Mouse (Mus musculus): Measurements from ENCODE around the gene Kcnj11. TPM values are rescaled to one million over a fixed set of nuclear protein-coding genes. Genes with fewer than 3 reads are reported as not detected.

The Kcnj11 gene
- 10 to 100 TPM; 82.8 to 85.0 TPM for total RNA-seq (2021)
- long read RNA-seq, experiment 1, transcript Kcnj11-205 (1 exons, 3,142 nt) = major isoform, 69 of 79 reads
- long read RNA-seq, experiment 1, transcript Kcnj11-201 (2 exons, 917 nt) = minor isoform, 9 of 79 reads
- long read RNA-seq, experiment 1, partial matches to known transcripts = 0 of 79 reads
- long read RNA-seq, experiment 1, other reads (novel, unspliced or antisense) = 0 of 79 reads
- long read RNA-seq, experiment 2, transcript Kcnj11-202 (2 exons, 494 nt) = minor isoform, 6 of 66 reads
- long read RNA-seq, experiment 2, transcript Kcnj11-205 (1 exons, 3,142 nt) = major isoform, 57 of 66 reads
- long read RNA-seq, experiment 2, partial matches to known transcripts = 0 of 66 reads
- long read RNA-seq, experiment 2, other reads (novel, unspliced or antisense) = 1 of 66 reads

- intact Hi-C loops (cut with DNase I) = no loop called here
- peak; percentile 80 to 87 for DNase-seq
These were observed at the start of gene Kcnj11 for GRCm38 (mm10) chr7:46100563-46100962. Gene Kcnj11 (minus strand): TSS chr7:46100764.

- intact Hi-C loops (cut with DNase I) = no loop called here
- DNase-seq = no peak
These were observed 46.9 kb upstream of the Kcnj11 start for GRCm38 (mm10) chr7:46147417-46147816.

DNA sequence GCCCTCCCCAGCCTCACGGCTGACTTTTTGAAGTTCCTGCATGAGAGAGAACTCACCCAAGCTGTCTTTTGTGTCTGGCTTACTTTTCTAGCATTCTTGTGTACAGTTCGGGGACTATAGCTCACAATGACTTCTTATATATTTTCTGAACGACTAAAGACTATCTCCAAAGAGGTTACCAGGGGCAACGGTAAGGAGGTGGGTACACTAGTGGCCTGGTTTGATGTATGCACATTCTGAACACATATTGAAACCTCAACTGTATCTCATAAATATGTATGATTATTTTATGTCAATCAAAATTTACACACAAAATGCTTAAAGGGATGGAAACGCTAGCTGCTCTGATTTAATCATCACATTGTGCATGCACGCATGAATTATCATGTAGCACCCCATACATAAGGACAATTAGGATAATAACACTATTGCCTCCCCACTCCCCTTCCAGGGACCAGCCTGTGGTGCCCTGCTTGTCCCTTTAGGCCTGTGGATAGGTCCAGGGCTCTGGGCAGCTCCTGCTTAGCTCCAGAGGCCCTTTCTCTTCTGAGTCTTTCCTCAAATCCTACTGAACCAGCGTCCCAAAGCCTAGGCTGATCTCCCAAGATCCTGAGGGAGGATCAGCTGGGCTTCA lies 46.2 kb upstream of the Kcnj11 start:
- intact Hi-C loops (cut with DNase I) = no loop called here
- DNase-seq = no peak

GRCm38 (mm10) chr7:46144061-46144460 lies 43.5 kb upstream of the Kcnj11 start:
- DNase-seq = no peak
- intact Hi-C loops (cut with DNase I) = no loop called here

GRCm38 (mm10) chr7:46138329-46138930 lies 37.9 kb upstream of the Kcnj11 start:
- intact Hi-C loops (cut with DNase I) = no loop called here
- DNase-seq = no peak

GRCm38 (mm10) chr7:46133858-46134257 lies 33.3 kb upstream of the Kcnj11 start:
- DNase-seq = peak; percentile 24 to 50
- intact Hi-C loops (cut with DNase I) = no loop called here

DNA sequence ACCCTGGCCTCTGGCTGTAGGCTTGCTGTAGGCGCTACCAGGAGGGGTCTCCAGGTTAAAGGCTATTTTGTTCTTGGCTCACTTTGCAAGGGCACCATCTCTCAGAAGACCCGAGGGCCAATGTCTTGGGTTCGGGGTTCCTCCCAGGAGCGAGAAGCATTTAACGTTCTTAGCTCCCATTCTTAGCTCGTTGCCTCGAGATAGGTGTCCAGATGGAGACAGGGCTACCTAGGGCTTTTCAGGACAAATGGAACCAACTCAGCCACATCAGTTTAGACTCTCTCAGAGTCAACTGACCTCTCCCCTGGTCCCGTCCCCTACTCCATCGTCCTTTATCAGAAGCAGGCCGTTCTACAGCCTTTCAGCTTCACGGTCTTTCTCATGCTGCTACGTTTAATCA lies 31.7 kb upstream of the Kcnj11 start:
- no peak for DNase-seq
- intact Hi-C loops (cut with DNase I) = no loop called here

DNA sequence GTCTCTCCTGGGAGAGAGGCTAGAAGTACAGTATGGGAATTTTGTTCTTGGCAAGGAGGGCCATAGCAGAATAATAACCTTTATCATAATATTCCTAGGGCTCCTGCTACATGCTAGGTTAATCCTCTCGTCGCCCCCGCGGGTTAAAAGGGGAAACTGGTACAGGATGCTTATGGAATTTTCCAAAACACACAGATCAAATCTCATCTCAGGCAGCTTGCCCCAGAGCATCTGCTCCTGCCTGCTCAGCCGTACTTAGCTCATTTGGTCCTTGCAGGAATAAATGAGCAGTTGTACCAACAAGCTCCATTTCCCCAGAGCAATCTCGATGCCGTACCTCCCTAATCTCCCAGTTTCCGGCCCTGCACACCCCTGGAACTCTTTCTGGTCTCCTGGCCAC lies 31.2 kb upstream of the Kcnj11 start:
- DNase-seq = no peak
- intact Hi-C loops (cut with DNase I) = no loop called here

DNA sequence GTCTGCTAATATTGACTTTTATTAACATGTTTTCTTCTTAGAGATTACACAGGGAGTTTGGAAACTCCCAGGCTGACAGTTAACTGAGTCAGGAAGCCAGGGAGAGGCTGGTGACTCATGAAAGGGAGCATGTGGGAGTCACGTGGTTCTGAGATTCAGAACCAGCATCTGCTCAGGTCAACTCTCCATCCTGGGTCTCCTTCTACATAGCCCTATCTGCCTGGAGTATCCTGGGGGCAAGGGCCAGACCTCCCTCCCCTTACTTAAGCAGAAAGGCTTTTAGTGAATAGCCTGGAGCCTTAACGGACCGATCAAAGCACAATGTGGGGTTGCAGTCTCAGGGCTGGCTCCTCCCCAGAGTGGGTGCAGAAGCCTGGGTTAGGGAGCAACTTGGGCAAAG lies 30.7 kb upstream of the Kcnj11 start:
- DNase-seq = no peak
- intact Hi-C loops (cut with DNase I) = no loop called here

- no peak for DNase-seq
- intact Hi-C loops (cut with DNase I) = no loop called here
These were observed 30.2 kb upstream of the Kcnj11 start for GRCm38 (mm10) chr7:46130723-46131122.

DNA sequence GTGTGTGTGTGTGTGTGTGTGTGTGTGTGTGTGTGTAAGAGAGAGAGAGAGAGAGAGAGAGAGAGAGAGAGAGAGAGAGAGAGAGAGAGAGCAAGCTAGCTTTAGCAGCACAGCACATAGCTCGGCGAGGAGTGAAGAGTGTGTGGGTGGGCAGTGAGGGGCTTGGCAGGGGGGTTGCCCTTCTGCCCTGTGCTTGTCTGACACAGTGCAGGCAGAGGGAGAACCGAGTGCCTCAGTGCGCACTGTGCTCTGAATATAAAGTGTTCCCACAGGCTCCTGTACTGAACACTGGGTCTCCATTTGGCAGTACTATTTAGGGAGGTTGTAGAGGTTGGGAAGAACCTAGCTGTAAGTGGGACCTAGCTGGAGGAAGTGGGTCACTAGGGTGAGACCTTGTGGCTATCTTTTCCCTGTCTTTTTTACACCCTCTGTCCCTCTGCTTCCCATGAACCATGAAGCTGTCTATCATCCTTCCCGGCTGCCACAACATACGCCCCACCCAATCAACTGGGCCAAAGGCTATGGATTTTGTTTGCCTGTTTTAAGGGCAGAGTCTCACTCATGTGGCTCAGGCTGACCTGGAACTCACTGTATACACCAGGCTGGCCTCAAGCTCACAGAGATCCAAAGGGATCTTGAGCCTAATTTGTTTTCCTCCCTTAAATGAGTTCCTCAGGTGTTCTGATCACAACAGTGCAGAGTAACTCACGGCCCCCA lies 29.1 kb upstream of the Kcnj11 start:
- no peak for DNase-seq
- intact Hi-C loops (cut with DNase I) = no loop called here

DNA sequence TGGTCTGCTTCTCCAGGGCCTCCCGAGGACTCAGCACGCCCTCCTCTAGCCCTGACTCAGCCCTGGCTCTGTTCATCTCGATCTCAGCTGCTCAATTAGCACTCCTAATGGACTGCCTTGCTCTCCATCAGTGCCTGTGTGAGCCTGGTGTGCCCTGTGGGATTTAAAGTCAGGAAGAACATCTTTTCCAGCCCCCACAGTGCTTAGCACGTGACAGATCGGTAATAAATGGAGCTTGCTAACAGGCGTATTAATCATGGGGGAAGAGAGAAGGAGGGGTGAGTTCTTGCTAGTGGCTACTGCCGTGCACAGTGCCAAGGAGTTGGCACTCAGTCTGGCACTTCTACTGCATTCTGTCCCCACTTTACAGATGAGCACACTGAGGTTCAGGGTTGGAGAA lies 27.6 kb upstream of the Kcnj11 start:
- no peak for DNase-seq
- intact Hi-C loops (cut with DNase I) = no loop called here

DNA sequence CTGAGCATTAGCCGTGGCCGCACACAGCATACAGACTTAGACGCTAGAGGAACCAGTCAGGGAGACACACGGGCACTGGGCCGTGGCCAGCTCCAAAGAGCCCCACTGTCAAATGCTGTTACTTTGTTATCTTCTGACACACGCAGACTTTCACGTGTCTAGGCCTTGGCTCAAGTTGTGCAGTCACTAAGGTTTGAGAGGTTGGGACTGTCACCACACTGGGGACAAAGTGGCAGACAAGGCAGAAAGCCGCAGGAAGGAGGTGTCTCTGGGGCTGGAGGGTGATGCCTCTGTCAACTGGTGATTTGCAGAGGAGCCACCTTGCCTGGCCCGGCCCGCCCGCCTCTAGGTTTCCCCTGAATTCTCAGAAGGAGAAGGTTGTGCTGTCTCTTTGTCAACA lies 24.8 kb upstream of the Kcnj11 start:
- no peak for DNase-seq
- intact Hi-C loops (cut with DNase I) = no loop called here

GRCm38 (mm10) chr7:46124460-46124859 lies 23.9 kb upstream of the Kcnj11 start:
- intact Hi-C loops (cut with DNase I) = no loop called here
- DNase-seq = no peak

DNA sequence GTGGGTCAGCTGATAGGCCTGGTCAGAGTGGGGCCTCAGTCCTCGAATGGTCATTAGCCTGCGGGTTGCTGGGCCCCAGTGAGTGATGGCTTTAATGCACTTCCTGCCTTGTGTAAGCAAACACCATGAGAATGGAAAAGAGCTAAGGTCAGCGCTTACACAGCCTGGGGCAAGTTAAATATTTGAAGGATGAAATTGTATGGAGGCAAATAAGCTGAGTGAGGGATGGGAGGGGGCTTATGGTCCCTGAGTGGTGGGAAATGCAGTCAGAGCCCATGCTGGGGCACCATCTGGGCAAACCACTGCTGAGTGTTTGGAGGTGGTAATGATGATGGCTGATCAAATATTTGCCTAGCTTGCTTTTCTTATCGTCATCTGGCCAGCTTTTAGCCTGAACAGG lies 22.4 kb upstream of the Kcnj11 start:
- no peak for DNase-seq
- intact Hi-C loops (cut with DNase I) = no loop called here

GRCm38 (mm10) chr7:46117035-46117434 lies 16.5 kb upstream of the Kcnj11 start:
- DNase-seq = no peak
- intact Hi-C loops (cut with DNase I) = no loop called here

DNA sequence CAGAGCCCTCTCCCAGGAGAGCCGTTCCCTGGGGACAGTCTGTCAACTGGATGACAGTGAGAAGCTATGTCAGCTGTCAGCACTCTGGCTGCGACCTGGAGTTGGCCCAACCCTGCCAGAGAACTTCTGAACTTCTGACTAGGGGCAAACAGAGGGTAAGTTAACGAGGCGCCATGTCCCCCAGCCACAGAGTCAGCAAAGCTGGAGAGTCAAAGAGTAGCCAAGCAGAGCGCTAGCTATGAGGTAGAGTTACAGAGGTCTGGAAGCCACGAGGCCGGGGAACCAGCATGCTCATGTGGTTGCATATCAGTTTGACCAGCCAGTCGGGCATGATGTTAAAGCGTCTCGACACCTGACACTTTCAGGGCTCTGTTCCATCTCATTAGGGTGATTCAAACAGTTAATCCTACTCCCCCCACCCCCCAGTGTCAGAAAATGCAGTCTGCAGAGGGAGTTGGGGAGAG lies 15.6 kb upstream of the Kcnj11 start:
- DNase-seq = peak; percentile 55 to 73
- intact Hi-C loops (cut with DNase I) = no loop called here

DNA sequence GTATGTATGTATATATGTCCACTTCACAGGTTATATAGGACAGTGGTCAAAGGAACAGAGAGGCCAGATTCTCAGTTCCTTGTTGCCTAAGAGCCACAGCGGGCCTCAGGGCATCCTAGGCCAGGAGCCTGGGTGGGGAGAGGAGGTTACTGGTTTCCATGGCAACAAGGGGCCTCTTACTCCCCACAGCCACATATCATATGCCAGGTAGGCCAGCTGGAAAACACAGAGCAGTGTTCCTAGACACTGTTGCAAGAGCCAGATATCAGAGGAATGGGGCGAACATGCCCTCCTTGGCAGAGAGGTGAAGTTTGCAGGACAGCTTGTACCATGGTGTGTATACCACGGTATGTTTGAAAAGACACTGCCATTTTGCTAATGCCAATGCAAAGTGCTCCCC lies 12.9 kb upstream of the Kcnj11 start:
- peak in 1 of 2 experiments; percentile 32 for DNase-seq
- intact Hi-C loops (cut with DNase I) = no loop called here

- intact Hi-C loops (cut with DNase I) = no loop called here
- DNase-seq = no peak
These were observed 11.4 kb upstream of the Kcnj11 start for GRCm38 (mm10) chr7:46111938-46112337.

DNA sequence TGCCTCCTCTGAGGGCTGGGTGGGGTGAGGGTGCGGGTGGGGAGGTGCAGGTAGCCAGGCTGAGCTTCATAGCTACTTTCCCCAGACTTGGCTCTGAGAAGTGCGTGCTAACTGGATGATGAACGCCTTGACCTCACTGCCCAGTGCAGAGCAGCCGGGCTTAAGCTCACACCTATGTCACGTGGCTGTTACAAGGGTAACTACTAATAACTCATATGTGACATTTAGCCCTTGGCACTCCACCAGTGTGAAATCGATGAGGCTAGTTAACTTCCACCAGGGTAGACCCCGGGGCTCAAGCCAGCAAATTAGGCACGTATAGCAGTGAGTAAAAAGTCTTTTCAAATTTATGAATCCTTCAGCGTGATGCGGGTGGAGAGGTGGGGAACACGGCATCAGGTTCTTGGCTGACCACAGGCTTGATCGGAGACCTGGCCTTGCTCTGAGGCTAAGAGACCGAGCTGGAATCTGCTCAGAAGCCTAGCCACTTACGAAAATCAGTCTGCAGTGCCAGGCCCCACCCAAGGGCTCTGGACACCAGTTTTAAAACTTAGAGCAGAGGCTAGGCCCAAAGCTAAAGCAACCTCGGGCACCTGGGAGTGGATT lies 10.8 kb upstream of the Kcnj11 start:
- DNase-seq = no peak
- intact Hi-C loops (cut with DNase I) = no loop called here

DNA sequence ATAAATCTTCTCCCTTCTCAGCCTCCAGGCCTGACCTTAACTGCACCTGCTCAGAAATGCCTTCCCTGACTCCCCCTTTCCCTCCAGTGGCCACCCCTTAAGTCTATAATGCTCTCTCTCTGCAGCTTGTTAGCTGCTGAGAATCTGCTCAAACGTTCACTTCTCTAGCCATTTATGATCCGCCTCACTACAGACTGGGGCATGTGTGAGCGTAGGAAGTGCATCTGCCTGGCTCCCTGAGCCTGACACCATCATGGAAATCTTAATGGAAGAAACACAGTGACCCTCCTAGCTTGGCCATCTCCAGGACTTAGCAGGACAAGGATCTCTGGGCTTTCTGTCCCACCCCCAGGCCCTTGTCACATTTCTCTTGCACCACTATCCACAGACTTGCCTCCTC lies 9.5 kb upstream of the Kcnj11 start:
- intact Hi-C loops (cut with DNase I) = no loop called here
- DNase-seq = no peak

Data from heart, postnatal 14 days (tissue).